Mouse (Mus musculus) midbrain, postnatal 0 days (tissue): ENCODE measurements around the gene Atg9a. TPM values are rescaled to one million over a fixed set of nuclear protein-coding genes. Genes with fewer than 3 reads are reported as not detected.
A peak's percentile ranks its signal among the peaks of the same experiment; 100 is the strongest.

ENCODE experiments used
- ATAC-seq: fragments of 200-750 bp; cut with Nextera tagmentation; 2 replicates; pipeline ENCODE4 v1.8.0; 2017; ENCODE audit warnings: moderate number of reproducible peaks, mild to moderate bottlenecking, moderate TSS enrichment, moderate library complexity; ENCODE audit not compliant: low FRiP score
- DNase-seq: peaks from one replicate; pipeline ENCODE4 v3.0.0-alpha.2; 2015; ENCODE audit warnings: low spot score
- H3K27ac ChIP-seq: fragments of 300-500 bp; sonication (generic); 2 replicates; pipeline ENCODE4 v1.5.1; 2014; ENCODE audit warnings: low read depth, mild to moderate bottlenecking, low read length, mixed read lengths
- H3K27me3 ChIP-seq: fragments of 300-500 bp; sonication (generic); 2 replicates; pipeline ENCODE4 v1.6.1; 2014; ENCODE audit warnings: low read length, control low read depth, mixed read lengths; ENCODE audit not compliant: insufficient read depth
- H3K36me3 ChIP-seq: fragments of 300-500 bp; sonication (generic); 2 replicates; pipeline ENCODE4 v1.6.1; 2014; ENCODE audit warnings: low read length, control low read depth, mixed read lengths; ENCODE audit not compliant: insufficient read depth
- H3K4me1 ChIP-seq: fragments of 300-500 bp; sonication (generic); 2 replicates; pipeline ENCODE4 v1.6.1; 2014; ENCODE audit warnings: mild to moderate bottlenecking, control low read depth, antibody characterized with exemption, low read length, mixed read lengths; ENCODE audit not compliant: insufficient read depth
- H3K4me2 ChIP-seq: fragments of 300-500 bp; sonication (generic); 2 replicates; pipeline ENCODE4 v1.6.1; 2014; ENCODE audit warnings: low read depth, mild to moderate bottlenecking, low read length, mixed read lengths; ENCODE audit not compliant: poor library complexity, severe bottlenecking
- H3K4me3 ChIP-seq: fragments of 300-500 bp; sonication (generic); 2 replicates; pipeline ENCODE4 v1.5.1; 2014; ENCODE audit warnings: low read depth, mild to moderate bottlenecking, low read length, moderate library complexity
- H3K9ac ChIP-seq: fragments of 300-500 bp; sonication (generic); replicated peaks from 2 replicates; pipeline ENCODE4 v1.6.1; 2014; ENCODE audit warnings: mild to moderate bottlenecking, low read length, moderate library complexity, mixed read lengths; ENCODE audit not compliant: poor library complexity, severe bottlenecking
- H3K9me3 ChIP-seq: fragments of 300-500 bp; sonication (generic); 2 replicates; pipeline ENCODE4 v1.6.1; 2016; ENCODE audit warnings: low read length, control low read depth
- CTCF ChIP-seq: IDR thresholded peaks from 2 replicates; pipeline ENCODE4 v1.5.1; 2016; ENCODE audit warnings: antibody characterized with exemption, mild to moderate bottlenecking
- WGBS: fragments of 180-500 bp; shearing (Covaris S2); extraction: QIAGEN DNeasy Blood & Tissue Kit; methylation state at CpG from one replicate; pipeline ENCODE4 v1.1.7; 2014; 5-methylcytosine and 5-hydroxymethylcytosine counted together
- microRNA-seq: library from miRNA; unstranded; fragments of <30 nt; microRNA quantifications from one replicate; pipeline ENCODE4, GENCODE M21; 2016; ENCODE audit warnings: borderline number of aligned reads
- polyA plus RNA-seq: library from polyadenylated mRNA; unstranded; fragments of >200 nt; fragmentation: Nextera tagmentation; extraction: Ambion mirVana; gene quantifications from 2 replicates; pipeline ENCODE4 v1.2.1, GENCODE M21; 2015
- total RNA-seq: library from RNA; depleted of rRNA; stranded (reverse); fragments of >200 nt; gene quantifications from 2 replicates; pipeline ENCODE4 v1.2.3, GENCODE M21; 2014; rRNA removed

Atg9a gene
- total and polyA plus RNA-seq, 2 experiments from 2014 or later, result 71.8 to 135 TPM

DNA sequence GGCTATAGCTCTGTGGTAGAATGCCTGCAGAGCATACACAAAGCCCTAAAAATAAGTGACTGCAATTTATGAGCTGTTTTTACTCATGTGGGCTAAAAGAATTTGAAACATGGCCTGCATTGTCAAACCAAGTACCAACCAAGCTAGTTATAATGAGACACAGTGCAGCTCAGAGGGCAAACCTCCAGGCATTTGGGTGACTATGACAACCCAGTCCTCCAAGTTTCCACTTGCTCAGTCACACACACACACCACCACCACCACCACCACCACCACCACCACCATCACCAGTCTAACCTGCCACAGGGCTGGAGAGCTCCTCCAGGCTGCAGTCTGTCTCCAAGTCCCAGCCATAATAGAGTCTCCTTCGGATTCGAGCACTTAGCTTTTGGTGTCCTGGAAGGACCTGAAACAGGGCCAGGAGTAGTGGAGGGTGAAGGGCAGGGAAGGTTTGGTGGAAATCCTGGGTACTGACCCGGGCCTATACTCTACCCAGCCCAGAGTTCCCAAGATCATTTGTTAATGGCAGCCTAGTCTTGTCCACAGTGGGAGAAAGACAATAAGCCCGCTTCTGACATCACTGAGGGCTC lies 51.3 kb downstream of the Atg9a start:
- peak overlapping the region; percentile 89 for H3K9ac ChIP-seq
- ATAC-seq (no peak), DNase-seq (no peak)
- peak overlapping the region; percentile 95 for H3K27ac ChIP-seq
- peaks cover 20% of the 10 kb centered on the region for H3K4me1 ChIP-seq
- H3K4me2 ChIP-seq, result peak overlapping the region; percentile 92
- peaks cover 39% of the 10 kb centered on the region for H3K36me3 ChIP-seq
- peak overlapping the region; percentile 68 for H3K4me3 ChIP-seq
- H3K27me3 ChIP-seq, result no peaks in the 10 kb centered on the region
- no peak for TF ChIP-seq CTCF
- no peaks in the 10 kb centered on the region for H3K9me3 ChIP-seq
- WGBS, result 59% methylated on average over 4 of the region's 4 CpGs

DNA sequence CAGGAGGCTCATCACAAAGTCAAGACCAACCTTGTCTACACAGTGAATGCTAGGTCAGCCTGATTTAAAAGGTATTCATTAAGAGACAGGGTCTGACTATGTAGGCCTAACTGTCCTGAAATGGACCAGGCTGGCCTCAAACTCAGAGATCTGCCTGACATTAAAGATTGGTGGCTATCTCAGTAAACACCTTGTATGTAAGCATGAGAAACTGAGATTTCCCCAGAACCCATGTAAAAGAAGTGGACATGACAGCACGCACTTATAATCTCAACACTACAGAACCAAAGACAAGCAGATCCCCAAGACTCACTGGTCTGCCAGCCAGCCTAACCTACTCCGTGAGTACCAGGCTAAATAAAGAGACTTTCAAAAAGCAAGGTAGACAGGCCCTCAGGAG lies 53.5 kb downstream of the Atg9a start:
- no peak for DNase-seq
- no peak for TF ChIP-seq CTCF
- no peak for ATAC-seq
- Histone ChIP-seq H3K36me3 (peaks cover 26% of the 10 kb centered on the region), H3K9ac (no peak overlapping the region), H3K27me3 (no peaks in the 10 kb centered on the region), H3K4me2 (no peak overlapping the region), H3K4me3 (no peak overlapping the region), H3K9me3 (no peaks in the 10 kb centered on the region), H3K4me1 (peaks cover 10% of the 10 kb centered on the region; the same call in 1 of the 2 replicates), H3K27ac (no peak overlapping the region)
- WGBS, result 94% methylated on average over 2 of the region's 2 CpGs

- DNase-seq (no peak), ATAC-seq (no peak)
- H3K36me3 ChIP-seq, result peaks cover 26% of the 10 kb centered on the region
- H3K27ac ChIP-seq, result no peak overlapping the region
- no peaks in the 10 kb centered on the region for H3K27me3 ChIP-seq
- H3K9me3 ChIP-seq, result no peaks in the 10 kb centered on the region
- no peak for TF ChIP-seq CTCF
- WGBS, result 89% methylated on average over 3 of the region's 3 CpGs
- H3K9ac ChIP-seq, result no peak overlapping the region
- H3K4me3 ChIP-seq, result no peak overlapping the region
- H3K4me1 ChIP-seq, result peaks cover 10% of the 10 kb centered on the region; the same call in 1 of the 2 replicates
- H3K4me2 ChIP-seq, result no peak overlapping the region
Observed at GRCm38 (mm10) chr1:75136730-75137129, 55.3 kb downstream of the Atg9a start.

GRCm38 (mm10) chr1:75136293-75136692 lies 55.7 kb downstream of the Atg9a start:
- Histone ChIP-seq H3K9ac (no peak overlapping the region), H3K36me3 (peaks cover 26% of the 10 kb centered on the region), H3K27me3 (no peaks in the 10 kb centered on the region), H3K4me1 (peaks cover 10% of the 10 kb centered on the region; the same call in 1 of the 2 replicates), H3K4me2 (no peak overlapping the region), H3K27ac (no peak overlapping the region), H3K4me3 (no peak overlapping the region), H3K9me3 (no peaks in the 10 kb centered on the region)
- no peak for TF ChIP-seq CTCF
- WGBS, result 94% methylated on average over 6 of the region's 6 CpGs
- no peak for DNase-seq
- no peak for ATAC-seq

GRCm38 (mm10) chr1:75133421-75134207 lies 58.4 kb downstream of the Atg9a start, which contains the start of gene Slc23a3:
Gene Slc23a3 (minus strand): TSS chr1:75133890.
- Histone ChIP-seq H3K4me1 (no peaks in the 10 kb centered on the region), H3K9me3 (no peaks in the 10 kb centered on the region), H3K36me3 (peaks cover 20% of the 10 kb centered on the region), H3K4me2 (no peak within 1 kb of the TSS), H3K4me3 (no peak within 1 kb of the TSS), H3K27ac (no peak within 1 kb of the TSS), H3K27me3 (no peaks in the 10 kb centered on the region), H3K9ac (no peak within 1 kb of the TSS)
- 60% methylated on average over 12 of the region's 12 CpGs for WGBS
- no peak for DNase-seq
- ATAC-seq, result no peak
- no peak for TF ChIP-seq CTCF

Small RNAs within 50 kb of the gene (microRNA-seq; reads per million reads assigned to microRNA genes)
- gene Gm27943, result not detected

Other genes with a start within 250 kb of the Atg9a start
- gene Ihh, start 240.5 kb downstream of the Atg9a start, total RNA-seq, result 0.16 and 1.2 TPM in 2 replicates
- gene Ihh, start 240.5 kb downstream of the Atg9a start, polyA plus RNA-seq, result 0.21 TPM in 2 replicates
- 1.8 and 2.4 TPM in 2 replicates for gene Nhej1, start 67.0 kb downstream of the Atg9a start, total RNA-seq
- 2.9 and 3.4 TPM in 2 replicates for gene Nhej1, start 67.0 kb downstream of the Atg9a start, polyA plus RNA-seq
- not detected in 2 replicates for gene Slc23a3, start 58.3 kb downstream of the Atg9a start, total RNA-seq
- gene Slc23a3, start 58.3 kb downstream of the Atg9a start, polyA plus RNA-seq, result not detected in 2 replicates
- 50.5 and 51.4 TPM in 2 replicates for gene Cnppd1, start 49.5 kb downstream of the Atg9a start, total RNA-seq
- 48.4 and 50.2 TPM in 2 replicates for gene Cnppd1, start 49.5 kb downstream of the Atg9a start, polyA plus RNA-seq
- gene Retreg2, start 49.4 kb downstream of the Atg9a start, total RNA-seq, result 220 and 228 TPM in 2 replicates
- 145 TPM in 2 replicates for gene Retreg2, start 49.4 kb downstream of the Atg9a start, polyA plus RNA-seq
- 28.5 and 38.4 TPM in 2 replicates for gene Zfand2b, start 23.6 kb downstream of the Atg9a start, total RNA-seq
- gene Zfand2b, start 23.6 kb downstream of the Atg9a start, polyA plus RNA-seq, result 41.1 and 42.5 TPM in 2 replicates
- 43.5 and 44.6 TPM in 2 replicates for gene Abcb6, start 11.8 kb downstream of the Atg9a start, total RNA-seq
- gene Abcb6, start 11.8 kb downstream of the Atg9a start, polyA plus RNA-seq, result 46.7 and 49.1 TPM in 2 replicates
- 20.1 and 27.7 TPM in 2 replicates for gene Ankzf1, start within 50 bp of the Atg9a start, total RNA-seq
- gene Ankzf1, start within 50 bp of the Atg9a start, polyA plus RNA-seq, result 15.7 and 17.0 TPM in 2 replicates
- 18.3 and 25.6 TPM in 2 replicates for gene Glb1l, start 18.6 kb upstream of the Atg9a start, total RNA-seq
- gene Glb1l, start 18.6 kb upstream of the Atg9a start, polyA plus RNA-seq, result 18.2 and 18.4 TPM in 2 replicates
- gene Stk16, start 18.6 kb upstream of the Atg9a start, total RNA-seq, result 98.8 and 130 TPM in 2 replicates
- gene Stk16, start 18.6 kb upstream of the Atg9a start, polyA plus RNA-seq, result 111 and 113 TPM in 2 replicates
- 99.2 and 165 TPM in 2 replicates for gene Tuba4a, start 27.7 kb upstream of the Atg9a start, total RNA-seq
- 87.0 and 115 TPM in 2 replicates for gene Tuba4a, start 27.7 kb upstream of the Atg9a start, polyA plus RNA-seq
- gene A630095N17Rik, start 39.9 kb upstream of the Atg9a start, total RNA-seq, result not detected in 2 replicates
- not detected in 2 replicates for gene A630095N17Rik, start 39.9 kb upstream of the Atg9a start, polyA plus RNA-seq
- gene Dnajb2, start 44.2 kb upstream of the Atg9a start, total RNA-seq, result 43.6 and 46.7 TPM in 2 replicates
- 61.7 and 65.1 TPM in 2 replicates for gene Dnajb2, start 44.2 kb upstream of the Atg9a start, polyA plus RNA-seq
- gene Ptprn, start 72.3 kb upstream of the Atg9a start, total RNA-seq, result 116 and 127 TPM in 2 replicates
- gene Ptprn, start 72.3 kb upstream of the Atg9a start, polyA plus RNA-seq, result 51.4 and 52.2 TPM in 2 replicates
- 302 and 332 TPM in 2 replicates for gene Resp18, start 86.2 kb upstream of the Atg9a start, total RNA-seq
- 409 and 416 TPM in 2 replicates for gene Resp18, start 86.2 kb upstream of the Atg9a start, polyA plus RNA-seq
- gene Dnpep, start 125.8 kb upstream of the Atg9a start, total RNA-seq, result 145 TPM in 2 replicates
- 128 and 139 TPM in 2 replicates for gene Dnpep, start 125.8 kb upstream of the Atg9a start, polyA plus RNA-seq
- gene Des, start 168.1 kb upstream of the Atg9a start, total RNA-seq, result 1.9 and 2.6 TPM in 2 replicates
- 1.4 and 1.6 TPM in 2 replicates for gene Des, start 168.1 kb upstream of the Atg9a start, polyA plus RNA-seq
- gene Speg, start 183.1 kb upstream of the Atg9a start, total RNA-seq, result 62.9 and 70.6 TPM in 2 replicates
- gene Speg, start 183.1 kb upstream of the Atg9a start, polyA plus RNA-seq, result 22.0 and 23.7 TPM in 2 replicates
- gene Gmppa, start 243.7 kb upstream of the Atg9a start, total RNA-seq, result 77.1 and 94.9 TPM in 2 replicates
- 67.4 and 76.1 TPM in 2 replicates for gene Gmppa, start 243.7 kb upstream of the Atg9a start, polyA plus RNA-seq